Mouse (Mus musculus): ENCODE measurements around the gene Gm2a. TPM values are rescaled to one million over a fixed set of nuclear protein-coding genes. Genes with fewer than 3 reads are reported as not detected.

Gene Gm2a
- total RNA-seq, 1 experiment from 2014 or later, result 70.1 TPM

DNA sequence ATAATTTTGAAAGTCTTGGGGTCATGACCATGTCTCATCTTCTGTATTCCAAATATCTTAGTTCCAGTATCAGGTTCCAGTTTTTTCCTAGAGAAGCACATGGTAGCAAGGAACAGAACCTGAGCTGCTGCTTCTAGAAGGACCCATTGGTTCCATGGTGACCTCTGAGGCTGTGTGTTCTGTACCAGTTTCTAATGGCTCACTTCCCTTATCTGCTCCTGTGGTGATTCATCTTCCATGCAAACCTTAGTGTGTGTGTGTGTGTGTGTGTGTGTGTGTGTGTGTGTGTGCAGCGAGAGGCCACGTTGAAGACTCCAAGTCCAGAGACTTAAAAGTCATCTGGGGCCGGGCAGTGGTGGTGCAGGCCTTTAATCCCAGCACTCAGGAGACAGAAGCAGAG, 18.1 kb downstream of the Gm2a start:
- no peak for ATAC-seq (replicated peaks in 1 of 2; ENCODE audit: insufficient read depth in 1 of 2, low FRiP score in 2 of 2, low TSS enrichment in 1 of 2, low read depth in 1 of 2, poor library complexity in 2 of 2, severe bottlenecking in 2 of 2)

DNA sequence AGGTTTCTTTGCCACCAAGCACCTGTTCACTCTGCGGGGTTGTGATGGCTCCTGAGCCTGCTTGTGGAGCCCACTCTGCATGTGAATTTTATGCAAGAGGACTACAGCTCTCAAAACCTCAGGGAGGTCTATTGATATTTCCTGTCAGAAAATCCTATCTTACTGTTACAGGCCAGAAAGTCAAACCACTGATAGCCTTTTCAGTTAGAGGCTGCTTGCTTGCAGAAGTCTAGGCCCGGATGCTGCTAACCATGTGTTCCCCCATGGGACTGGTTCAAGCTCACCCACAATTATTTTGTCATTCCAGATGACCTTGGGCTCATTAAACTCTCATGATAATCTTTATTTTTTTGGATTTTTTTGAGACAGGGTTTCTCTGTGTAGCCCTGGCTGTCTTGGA, 19.1 kb downstream of the Gm2a start:
- ATAC-seq (replicated peaks in 1 of 2; ENCODE audit: insufficient read depth in 1 of 2, low FRiP score in 2 of 2, low TSS enrichment in 1 of 2, low read depth in 1 of 2, poor library complexity in 2 of 2, severe bottlenecking in 2 of 2), result 0 out of 4 replicates have a peak, but pooled peaks of 1 of the 2 experiments have one; percentile 6

DNA sequence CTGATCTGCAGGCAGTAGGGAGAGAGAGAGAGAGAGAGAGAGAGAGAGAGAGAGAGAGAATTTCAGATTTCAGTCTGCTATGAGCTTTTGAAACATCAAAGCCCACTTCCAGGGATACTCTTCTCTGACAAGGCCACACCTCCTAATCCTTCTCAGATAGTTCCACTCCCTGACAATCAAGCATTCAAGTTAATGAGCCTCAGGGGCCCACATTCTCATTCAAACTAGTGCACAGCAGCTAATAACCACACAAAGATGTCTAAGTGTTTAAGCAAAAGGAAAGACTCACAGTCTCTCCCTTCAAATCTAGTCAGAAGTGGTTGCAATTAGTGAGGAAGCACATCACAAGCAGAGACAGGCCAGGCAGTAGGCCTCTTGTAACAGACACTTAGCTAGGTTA, 22.4 kb downstream of the Gm2a start:
- ATAC-seq (replicated peaks in 1 of 2; ENCODE audit: insufficient read depth in 1 of 2, low FRiP score in 2 of 2, low TSS enrichment in 1 of 2, low read depth in 1 of 2, poor library complexity in 2 of 2, severe bottlenecking in 2 of 2), result no peak

DNA sequence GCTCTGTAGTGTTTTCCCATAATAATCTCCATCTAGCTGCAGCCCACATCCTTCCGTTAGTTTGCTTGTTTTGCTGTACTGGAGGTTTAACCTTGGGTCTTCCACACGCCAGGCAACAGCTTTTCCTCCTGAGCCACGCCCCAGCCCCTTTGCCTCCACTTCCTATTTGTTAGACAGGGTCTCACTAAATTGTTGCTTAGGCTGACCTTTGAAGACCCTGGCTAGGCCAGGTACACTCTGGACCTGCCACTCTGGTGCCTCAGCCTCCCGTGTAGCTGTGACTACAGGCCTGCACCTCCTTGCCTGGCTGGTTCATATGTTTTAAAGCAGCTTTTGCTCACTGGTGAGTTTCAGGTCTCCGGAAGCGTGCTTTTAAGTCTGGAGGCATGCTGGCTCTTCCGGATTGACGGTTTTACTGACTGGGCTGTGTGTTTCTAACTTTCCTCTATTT, 22.9 kb downstream of the Gm2a start:
- ATAC-seq (replicated peaks in 1 of 2; ENCODE audit: insufficient read depth in 1 of 2, low FRiP score in 2 of 2, low TSS enrichment in 1 of 2, low read depth in 1 of 2, poor library complexity in 2 of 2, severe bottlenecking in 2 of 2), result peak; percentile 78 to 86

DNA sequence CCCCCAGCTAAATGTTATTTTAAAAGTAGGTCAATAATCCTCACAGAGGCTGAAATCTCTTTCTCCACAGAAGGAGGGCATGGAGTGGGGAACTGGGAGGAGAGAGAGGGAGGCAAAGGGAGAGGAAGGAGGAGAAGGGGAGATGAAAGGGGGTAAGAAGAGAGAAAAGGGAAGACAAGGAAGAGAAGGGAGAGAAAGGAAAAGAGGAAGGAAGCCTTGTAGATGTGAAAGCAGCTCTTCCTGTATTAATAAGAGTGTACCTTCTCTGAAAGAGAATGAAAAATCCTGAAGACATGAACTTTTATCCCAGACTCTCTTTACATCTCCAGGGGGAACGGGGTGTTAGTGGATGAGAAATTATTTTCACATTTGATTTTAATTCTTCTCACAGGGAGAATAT, 23.5 kb downstream of the Gm2a start:
- no peak for ATAC-seq (replicated peaks in 1 of 2; ENCODE audit: insufficient read depth in 1 of 2, low FRiP score in 2 of 2, low TSS enrichment in 1 of 2, low read depth in 1 of 2, poor library complexity in 2 of 2, severe bottlenecking in 2 of 2)

DNA sequence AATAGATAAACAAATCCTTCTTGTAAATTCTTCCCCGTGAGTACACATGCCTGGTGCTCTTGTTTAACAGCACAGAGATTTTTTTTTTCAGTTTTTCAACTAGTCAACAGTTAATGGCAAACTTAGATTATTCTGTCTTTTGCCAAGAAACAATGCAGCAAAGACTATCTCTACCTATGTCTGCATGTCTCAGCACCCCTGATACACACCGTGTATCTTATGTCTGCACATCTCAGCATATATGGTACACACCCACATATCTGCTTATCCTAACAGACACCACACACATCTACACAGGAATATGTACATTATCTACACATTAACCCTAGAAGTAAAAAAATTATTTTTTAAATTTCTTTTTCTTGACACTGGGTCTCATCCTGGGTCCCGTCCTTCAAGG, 28.7 kb downstream of the Gm2a start:
- ATAC-seq (replicated peaks in 1 of 2; ENCODE audit: insufficient read depth in 1 of 2, low FRiP score in 2 of 2, low TSS enrichment in 1 of 2, low read depth in 1 of 2, poor library complexity in 2 of 2, severe bottlenecking in 2 of 2), result no peak

DNA sequence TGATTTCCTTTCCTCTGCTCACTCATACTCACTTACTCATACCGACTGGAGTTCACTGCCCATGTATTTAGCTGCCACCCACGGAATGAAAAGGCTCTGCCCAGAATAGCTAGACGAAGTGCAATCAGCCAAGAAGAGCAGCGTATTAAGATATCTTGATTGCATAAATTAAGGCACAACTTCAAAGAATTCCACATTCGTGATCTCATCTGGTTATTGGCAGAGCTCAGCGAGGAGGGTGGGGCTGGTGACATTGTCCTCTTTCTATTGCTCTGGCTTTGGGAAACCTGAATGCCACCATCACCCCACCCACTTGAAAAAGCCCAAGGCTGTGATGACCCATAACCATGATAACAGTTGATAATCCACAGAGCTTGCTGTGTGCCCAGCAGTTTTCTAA, 30.0 kb downstream of the Gm2a start:
- no peak for ATAC-seq (replicated peaks in 1 of 2; ENCODE audit: insufficient read depth in 1 of 2, low FRiP score in 2 of 2, low TSS enrichment in 1 of 2, low read depth in 1 of 2, poor library complexity in 2 of 2, severe bottlenecking in 2 of 2)

DNA sequence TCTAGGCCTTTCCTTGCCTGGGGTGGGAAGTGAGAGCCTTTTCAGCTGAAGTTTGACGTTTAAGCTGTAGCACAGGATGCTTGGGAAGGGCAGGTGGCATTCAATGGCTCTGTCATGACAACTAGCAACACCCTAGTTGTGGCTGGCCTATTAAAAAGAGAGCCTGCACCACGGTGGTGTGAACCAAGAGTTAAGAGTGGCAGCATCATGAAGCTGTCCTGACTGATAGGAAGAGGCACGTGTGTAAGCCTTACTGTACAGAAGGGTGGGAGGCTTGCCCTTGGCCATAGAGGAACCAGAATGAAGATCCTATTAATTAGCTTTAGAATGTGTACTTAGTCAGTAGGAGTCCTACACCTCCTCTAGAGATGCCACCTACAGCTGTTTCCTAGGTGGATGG, 30.5 kb downstream of the Gm2a start:
- no peak for ATAC-seq (replicated peaks in 1 of 2; ENCODE audit: insufficient read depth in 1 of 2, low FRiP score in 2 of 2, low TSS enrichment in 1 of 2, low read depth in 1 of 2, poor library complexity in 2 of 2, severe bottlenecking in 2 of 2)

DNA sequence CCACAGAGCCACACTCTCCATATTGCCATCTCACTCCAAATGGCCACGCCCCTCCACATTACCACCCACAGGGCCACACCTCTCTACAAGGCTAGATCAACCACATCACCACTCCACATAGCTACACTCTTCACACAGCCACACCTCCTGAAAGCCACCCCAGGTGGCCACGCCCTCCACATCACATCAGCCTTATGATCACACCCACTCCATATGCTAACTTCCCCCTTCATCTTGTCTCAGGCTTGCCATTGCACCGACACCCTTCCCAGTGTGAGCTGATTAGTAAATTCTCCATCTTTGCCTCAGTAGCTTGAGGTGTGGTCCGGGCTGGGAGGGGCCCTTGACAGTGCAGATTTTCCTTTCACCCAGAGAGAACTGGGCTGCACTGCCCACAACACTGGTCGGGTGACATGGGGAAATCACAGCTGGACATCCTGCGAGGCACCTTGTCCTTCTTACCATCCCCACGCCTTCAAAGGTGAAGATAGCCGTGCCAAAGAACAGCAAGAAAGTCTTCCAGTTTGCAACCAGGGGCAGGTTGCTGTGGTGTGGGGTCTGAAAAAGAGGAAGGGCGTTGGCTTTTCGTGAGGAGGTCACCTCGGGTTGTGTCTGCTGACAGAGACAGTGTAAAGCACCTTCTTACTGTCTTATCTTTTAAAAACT, 33.3 kb downstream of the Gm2a start:
- ATAC-seq (replicated peaks in 1 of 2; ENCODE audit: insufficient read depth in 1 of 2, low FRiP score in 2 of 2, low TSS enrichment in 1 of 2, low read depth in 1 of 2, poor library complexity in 2 of 2, severe bottlenecking in 2 of 2), result peak; percentile 79 to 92

DNA sequence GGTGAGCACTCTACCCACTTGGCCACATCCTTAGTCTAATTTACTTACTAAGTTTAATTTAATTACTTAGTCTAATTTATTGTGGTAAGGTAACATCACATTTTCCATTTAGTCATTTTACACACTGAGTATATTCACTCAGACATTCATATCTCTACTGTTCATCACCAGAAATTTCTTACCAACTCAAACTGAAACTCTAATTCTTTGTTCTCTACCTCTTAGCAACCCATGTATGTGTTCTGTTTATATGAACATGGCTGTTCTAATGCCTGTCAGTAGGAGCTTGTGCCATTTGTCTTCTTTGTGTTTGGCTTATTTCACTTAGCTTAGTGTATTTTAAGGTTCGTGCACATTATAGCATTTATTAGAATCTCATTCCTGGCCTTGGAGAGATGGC, 34.0 kb downstream of the Gm2a start:
- no peak for ATAC-seq (replicated peaks in 1 of 2; ENCODE audit: insufficient read depth in 1 of 2, low FRiP score in 2 of 2, low TSS enrichment in 1 of 2, low read depth in 1 of 2, poor library complexity in 2 of 2, severe bottlenecking in 2 of 2)

DNA sequence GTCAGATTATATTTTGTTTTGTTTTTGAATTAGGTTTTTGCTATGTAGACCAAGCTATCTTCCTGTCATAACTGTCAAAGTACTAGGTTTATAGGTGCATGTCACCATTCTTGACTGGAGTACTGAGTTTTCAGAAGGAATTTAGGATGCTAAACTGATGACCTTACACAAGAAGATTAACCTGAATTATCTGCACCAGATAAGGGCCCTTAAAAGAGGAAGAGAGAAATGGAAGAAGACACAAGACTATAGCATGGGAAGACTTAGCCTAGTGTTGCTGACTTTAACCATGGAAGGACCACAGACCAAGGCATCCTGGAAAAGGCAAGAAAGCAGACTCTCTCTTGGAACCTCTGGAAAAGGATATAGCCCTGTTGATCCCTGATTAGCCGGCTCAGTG, 35.3 kb downstream of the Gm2a start:
- no peak for ATAC-seq (replicated peaks in 1 of 2; ENCODE audit: insufficient read depth in 1 of 2, low FRiP score in 2 of 2, low TSS enrichment in 1 of 2, low read depth in 1 of 2, poor library complexity in 2 of 2, severe bottlenecking in 2 of 2)

DNA sequence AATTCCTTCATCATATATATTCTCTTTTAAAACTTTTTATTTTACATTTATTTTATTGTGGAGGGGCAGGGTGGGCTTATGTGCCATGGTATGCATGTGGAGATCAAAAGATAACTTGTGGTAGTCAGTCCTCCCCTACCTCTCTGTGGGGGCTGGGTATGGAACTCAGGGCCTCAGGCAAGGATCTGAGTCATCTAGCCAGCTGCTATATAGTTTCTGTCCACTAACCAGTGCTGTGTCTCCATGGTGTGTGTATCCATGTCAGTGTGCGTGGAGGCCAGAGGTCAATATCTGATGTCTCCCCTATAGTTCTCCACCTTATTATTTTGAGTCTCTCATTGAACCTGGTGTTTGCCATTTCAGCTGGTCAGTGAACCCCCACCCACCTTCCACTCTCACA, 36.5 kb downstream of the Gm2a start:
- no peak for ATAC-seq (replicated peaks in 1 of 2; ENCODE audit: insufficient read depth in 1 of 2, low FRiP score in 2 of 2, low TSS enrichment in 1 of 2, low read depth in 1 of 2, poor library complexity in 2 of 2, severe bottlenecking in 2 of 2)

DNA sequence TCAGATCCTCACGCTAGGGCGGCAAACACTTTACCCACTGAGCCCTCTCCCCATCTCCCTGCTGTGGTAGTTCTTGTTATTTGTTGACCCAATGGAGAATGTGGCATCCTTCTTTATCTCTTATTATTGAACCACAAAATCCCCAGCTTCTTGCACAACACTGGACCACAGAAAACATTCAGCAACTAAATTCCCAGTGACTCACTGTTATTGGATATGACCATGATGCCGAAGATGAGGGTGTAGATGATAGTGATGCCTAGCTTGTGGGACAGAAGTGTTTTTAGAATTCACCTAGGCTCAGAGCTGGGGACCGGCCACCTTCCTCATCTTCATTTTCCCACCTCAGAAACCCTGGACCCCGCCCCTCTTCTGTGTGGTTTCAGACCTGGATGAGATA, 37.0 kb downstream of the Gm2a start:
- ATAC-seq (replicated peaks in 1 of 2; ENCODE audit: insufficient read depth in 1 of 2, low FRiP score in 2 of 2, low TSS enrichment in 1 of 2, low read depth in 1 of 2, poor library complexity in 2 of 2, severe bottlenecking in 2 of 2), result no peak

DNA sequence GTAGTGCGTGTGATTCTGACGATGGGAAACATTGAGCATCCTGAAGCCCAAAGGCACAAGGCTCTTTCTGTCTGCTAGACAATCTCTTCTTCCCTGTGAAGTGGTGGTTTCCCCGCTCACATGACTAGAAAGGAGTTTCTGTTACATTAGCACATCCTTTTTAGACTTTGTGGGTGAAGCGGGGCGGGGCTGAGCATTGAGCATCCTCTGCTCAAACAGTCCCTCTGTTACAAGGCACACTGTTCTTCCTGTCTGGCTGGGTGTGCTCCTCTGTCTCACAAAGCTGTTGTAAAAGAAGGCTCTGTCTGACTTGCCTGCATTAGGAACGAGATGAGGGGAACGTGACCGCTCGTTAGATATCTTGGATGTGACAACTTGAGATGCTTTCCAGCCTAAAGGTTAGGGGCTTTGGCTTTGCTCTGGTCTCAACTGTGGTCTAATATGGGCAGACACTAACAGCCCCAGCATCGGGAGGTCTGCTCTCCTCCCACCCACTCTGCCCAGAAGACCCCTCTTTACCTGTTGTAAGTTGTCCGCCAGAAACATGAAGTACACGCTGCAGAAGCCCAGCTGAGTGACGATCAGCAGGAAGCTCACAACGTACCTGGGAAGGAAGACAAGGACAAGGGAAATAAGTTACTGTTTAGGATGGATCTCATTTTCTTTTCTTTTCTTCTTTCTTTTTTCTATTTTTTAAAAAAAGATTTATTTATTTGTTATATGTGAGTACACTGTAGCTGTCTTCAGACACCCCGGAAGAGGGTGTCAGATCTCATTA, 39.0 kb downstream of the Gm2a start:
- peak; percentile 38 to 75; a peak in 3 of 4 replicates for ATAC-seq (replicated peaks in 1 of 2; ENCODE audit: insufficient read depth in 1 of 2, low FRiP score in 2 of 2, low TSS enrichment in 1 of 2, low read depth in 1 of 2, poor library complexity in 2 of 2, severe bottlenecking in 2 of 2)

DNA sequence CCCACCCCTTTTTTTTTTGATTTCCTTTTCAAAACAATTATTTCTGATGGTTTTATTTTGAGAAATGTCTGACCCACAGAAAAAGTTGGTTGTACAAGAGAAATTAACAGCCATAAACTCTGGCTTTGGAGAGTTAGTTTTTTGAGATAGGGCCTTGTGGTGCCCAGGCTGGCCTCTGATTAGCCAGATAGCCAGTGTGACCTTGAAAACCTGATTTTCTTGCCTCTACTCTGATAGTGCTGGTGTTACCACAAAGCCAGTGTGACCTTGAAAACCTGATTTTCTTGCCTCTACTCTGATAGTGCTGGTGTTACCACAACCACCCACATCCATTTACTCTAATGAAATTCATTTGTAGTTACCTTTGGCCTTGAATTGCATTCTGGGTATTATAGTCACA, 39.7 kb downstream of the Gm2a start:
- no peak for ATAC-seq (replicated peaks in 1 of 2; ENCODE audit: insufficient read depth in 1 of 2, low FRiP score in 2 of 2, low TSS enrichment in 1 of 2, low read depth in 1 of 2, poor library complexity in 2 of 2, severe bottlenecking in 2 of 2)

DNA sequence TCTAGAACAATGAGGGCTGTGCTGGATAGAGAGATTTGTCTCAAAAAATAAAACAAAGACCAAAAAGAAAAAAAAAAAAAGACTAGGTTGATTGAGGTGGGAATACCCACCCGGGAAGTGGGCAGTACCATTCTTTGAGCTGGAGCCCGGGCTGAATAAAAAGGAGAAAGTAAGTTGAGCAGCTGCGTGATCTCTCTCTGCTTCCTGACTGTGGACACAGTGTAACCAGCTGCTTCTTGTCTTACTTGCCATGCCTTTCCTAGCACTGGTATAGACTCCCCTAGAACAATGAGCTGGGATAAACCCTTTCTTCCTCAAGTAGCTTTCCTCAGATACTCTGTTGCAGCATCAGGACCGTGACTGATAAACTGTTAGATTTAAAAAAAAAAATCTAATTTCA, 43.6 kb downstream of the Gm2a start:
- ATAC-seq (replicated peaks in 1 of 2; ENCODE audit: insufficient read depth in 1 of 2, low FRiP score in 2 of 2, low TSS enrichment in 1 of 2, low read depth in 1 of 2, poor library complexity in 2 of 2, severe bottlenecking in 2 of 2), result no peak

DNA sequence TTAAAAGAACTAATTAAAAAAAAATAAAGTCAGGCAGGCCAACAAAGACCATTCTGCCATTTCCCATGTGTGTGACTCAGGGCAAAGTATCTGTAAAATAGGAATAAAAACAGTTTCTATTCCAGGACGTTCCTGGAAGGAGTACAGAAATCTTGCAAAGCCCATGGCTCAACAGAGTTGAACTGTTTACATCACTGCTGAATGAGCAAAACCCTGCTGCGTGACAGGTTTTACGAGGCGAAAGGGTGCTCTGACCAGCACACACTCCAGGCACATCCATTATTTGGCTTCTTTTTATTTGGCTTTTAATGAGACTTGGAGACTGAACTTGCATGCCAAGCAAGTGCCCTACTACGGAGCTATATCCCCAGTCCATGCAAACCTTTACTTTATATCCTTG, 46.1 kb downstream of the Gm2a start:
- no peak for ATAC-seq (replicated peaks in 1 of 2; ENCODE audit: insufficient read depth in 1 of 2, low FRiP score in 2 of 2, low TSS enrichment in 1 of 2, low read depth in 1 of 2, poor library complexity in 2 of 2, severe bottlenecking in 2 of 2)

DNA sequence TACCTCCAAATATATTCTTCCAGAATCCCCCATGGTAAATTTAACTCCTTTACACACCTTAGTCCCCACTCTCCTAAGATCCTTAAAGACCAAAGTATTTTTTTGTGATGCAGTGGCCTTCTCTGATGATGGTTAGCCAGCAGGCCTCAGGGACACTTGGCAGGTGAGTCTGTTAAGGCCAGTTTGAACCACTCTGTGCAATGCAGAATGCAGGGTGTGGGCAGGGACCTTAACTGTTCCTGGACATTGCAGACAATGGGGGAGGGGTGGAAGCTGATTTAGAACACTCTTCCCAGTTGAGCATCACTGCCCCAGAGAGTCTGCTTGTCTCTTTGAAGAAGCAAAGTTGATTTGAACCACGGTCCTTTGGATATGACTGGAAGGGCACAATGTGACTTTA, 48.9 kb downstream of the Gm2a start:
- ATAC-seq (replicated peaks in 1 of 2; ENCODE audit: insufficient read depth in 1 of 2, low FRiP score in 2 of 2, low TSS enrichment in 1 of 2, low read depth in 1 of 2, poor library complexity in 2 of 2, severe bottlenecking in 2 of 2), result no peak

DNA sequence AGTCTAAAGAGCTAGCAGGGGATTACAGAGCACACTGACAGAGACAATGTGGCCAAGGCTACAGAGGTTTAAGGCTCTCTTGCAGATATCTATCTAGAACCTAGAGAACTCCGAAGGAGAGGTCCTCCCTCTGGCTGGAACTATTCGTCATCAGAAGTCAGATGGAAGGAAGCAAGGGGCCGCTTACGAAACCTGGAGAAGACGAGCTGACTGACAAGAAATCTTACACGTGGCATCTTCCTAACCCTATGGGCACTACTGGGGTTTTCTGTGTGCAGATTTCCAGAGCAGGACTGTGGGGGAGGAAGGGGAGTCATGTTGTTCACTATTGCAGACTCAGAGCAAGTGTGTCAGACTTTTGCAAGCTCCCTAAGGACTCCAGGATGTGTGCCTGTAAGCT, 49.5 kb downstream of the Gm2a start:
- no peak for ATAC-seq (replicated peaks in 1 of 2; ENCODE audit: insufficient read depth in 1 of 2, low FRiP score in 2 of 2, low TSS enrichment in 1 of 2, low read depth in 1 of 2, poor library complexity in 2 of 2, severe bottlenecking in 2 of 2)

Measured in hematopoietic stem cell, adult 5-6 weeks (primary cell).